Mouse (Mus musculus): ENCODE measurements around the gene Kcnab2. TPM values are rescaled to one million over a fixed set of nuclear protein-coding genes. Genes with fewer than 3 reads are reported as not detected.

Kcnab2 gene
- polyA plus RNA-seq (2015; fragmentation: Nextera tagmentation; extraction: Ambion mirVana): 75.7 and 83.1 TPM in 2 replicates

DNA sequence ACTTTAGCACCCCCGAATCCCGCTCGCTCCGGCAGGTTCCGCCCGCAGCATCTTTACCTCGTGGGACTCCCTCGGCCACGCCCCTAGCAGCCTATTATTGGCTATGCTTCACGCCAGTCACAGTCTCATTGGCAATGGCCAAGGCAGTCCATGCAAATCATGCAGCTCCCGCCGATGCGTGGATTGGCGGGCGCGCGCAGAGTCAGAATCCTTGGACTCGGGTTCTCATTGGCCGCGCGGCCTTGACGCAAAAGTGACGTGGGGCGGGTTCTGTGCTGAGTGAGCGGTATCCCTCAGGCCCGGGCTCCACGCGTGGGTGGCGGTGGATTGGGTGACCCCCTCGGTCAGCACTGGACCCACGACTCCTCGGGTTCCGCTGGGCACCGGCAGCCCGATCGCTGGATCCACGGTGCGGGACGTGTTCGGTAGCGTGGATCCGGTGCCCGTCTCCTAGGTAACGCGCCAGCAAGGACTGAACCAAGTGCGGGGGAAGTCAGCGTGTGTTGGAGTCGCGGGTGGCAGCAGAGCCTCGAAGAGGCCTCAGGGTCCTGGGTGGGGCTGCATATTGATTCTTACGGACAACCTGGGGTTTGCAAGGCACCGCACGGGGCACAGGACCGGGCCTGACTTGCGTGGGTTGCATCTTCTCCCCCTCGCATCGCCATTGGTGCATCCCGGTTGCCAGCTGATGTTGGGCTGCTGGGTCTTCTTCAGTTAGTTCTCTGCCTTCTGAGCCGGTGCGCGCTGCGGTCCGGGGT lies at the start of gene Kcnab2:
Kcnab2 (minus strand) TSS at position 406 of the 758 bp plus-strand sequence.
- DNase-seq (ENCODE audit: low spot score): peak; percentile 100

DNA sequence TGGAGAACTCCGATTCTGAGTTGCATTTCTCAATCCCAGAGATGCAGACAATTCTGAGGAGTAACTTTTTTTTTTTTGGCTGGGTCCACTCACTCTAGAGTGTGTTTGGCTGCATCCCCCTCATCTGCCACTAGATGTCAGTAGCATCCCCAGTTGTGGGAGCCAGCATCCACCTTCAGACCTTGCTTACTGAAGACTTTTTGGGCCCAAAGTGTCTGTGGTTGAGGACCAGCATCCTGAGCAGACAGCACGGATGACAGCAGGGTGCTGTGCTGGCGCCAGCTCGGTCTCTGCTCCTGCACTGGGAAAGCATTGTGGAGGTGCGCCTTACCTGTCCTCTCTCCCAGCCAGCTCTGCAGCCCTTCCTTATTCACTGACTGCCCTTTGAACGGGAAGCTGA lies 42.4 kb upstream of the Kcnab2 start:
- peak; percentile 52 for DNase-seq (ENCODE audit: low spot score)

DNA sequence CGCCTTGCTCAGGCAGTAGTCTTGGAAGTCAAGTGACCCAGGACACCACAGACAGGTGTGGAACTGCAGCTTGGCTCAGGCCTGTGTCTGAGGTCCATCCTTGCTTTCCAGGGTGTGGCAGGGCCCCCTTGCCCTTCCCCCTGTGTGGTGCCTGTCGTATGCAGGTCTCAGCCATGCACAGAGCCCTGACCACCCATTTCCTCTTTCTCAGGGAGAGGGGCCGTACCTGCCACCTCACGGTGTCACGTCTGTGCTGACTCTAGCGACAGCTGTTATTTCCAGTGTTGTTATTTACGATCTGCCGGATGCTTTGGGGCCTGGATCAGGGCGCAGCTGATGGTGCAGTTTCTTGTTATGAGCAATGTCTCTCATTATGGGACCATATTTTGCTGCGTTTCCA lies 41.4 kb upstream of the Kcnab2 start:
- no peak for DNase-seq (ENCODE audit: low spot score)

DNA sequence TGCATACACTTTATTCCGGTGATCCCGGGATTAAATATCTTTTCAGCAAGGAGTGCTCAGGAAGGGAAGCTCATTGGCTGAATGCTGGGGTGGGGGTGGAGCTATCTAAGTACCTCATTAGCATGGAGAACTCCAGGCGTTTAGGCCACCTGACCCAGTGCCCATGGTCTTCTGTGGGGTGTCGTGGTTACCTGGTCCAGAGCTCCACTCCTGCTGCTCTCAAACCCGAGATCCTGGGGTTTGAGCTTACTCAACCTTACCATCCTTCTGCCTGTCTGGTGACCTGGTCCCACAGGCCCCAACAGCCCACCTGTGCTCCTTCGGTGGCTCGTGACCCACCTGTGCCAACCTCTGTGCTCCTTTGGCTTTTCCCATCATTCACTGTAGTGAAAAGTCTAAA lies 37.2 kb upstream of the Kcnab2 start:
- no peak for DNase-seq (ENCODE audit: low spot score)

DNA sequence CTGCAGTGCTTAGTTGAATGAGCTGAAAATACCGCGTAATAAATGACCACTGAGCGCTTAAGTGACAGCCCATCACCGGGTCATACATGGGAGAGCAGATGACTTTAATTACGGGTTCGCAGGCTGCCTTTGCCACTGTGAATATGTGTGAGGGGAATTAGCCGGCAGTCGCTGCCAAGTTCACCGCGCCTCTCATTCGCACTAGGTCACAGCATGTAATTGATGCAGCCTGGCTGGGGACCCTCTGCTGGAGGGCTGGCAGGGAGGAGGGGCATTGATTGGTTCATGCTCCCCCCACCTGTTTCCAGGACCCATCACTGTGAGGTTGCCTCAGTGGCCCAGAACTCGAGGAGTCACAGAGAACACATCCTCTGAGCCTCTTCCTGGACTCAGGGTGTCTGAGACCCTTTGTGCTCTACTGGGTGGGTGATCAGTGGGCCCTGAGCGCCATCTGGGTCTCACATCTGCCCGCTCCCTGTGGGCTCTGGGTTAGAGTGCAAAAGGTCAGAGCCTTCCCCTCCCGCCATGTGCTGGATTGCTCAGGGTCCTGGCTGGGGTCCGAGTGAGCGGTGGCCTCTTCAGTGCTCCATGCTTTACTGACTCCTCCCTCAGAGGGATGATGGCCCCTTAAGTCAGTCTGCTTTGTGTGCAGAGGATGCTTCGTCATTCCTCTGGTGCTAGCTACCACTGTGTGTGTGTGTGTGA lies 34.7 kb upstream of the Kcnab2 start:
- DNase-seq (ENCODE audit: low spot score): no peak

DNA sequence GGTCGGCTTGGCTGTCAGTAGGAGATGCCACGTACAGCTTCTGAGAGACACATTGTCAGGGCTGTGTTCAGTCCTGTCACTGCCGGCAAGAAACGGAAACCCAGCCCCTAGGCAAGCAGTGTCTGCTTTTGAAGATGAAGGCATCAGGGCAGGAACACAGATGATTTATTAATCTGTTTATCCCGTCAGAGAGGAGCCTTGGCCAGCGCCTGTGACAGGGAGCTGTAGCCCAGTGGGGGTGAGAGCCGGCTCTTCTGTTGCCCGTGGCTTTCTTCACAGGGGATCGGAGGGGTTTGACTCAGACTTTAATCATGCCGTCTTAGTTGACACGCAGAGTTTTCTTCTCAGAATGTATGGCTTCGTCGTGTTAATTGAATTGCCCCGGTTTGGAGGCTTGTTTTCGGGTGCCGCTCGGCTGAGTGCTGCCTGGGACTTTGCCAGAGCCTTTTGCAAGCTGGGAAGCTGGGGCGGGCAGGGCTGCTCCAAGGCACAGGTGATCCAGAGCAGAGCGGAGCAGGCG lies 16.7 kb upstream of the Kcnab2 start:
- DNase-seq (ENCODE audit: low spot score): no peak

DNA sequence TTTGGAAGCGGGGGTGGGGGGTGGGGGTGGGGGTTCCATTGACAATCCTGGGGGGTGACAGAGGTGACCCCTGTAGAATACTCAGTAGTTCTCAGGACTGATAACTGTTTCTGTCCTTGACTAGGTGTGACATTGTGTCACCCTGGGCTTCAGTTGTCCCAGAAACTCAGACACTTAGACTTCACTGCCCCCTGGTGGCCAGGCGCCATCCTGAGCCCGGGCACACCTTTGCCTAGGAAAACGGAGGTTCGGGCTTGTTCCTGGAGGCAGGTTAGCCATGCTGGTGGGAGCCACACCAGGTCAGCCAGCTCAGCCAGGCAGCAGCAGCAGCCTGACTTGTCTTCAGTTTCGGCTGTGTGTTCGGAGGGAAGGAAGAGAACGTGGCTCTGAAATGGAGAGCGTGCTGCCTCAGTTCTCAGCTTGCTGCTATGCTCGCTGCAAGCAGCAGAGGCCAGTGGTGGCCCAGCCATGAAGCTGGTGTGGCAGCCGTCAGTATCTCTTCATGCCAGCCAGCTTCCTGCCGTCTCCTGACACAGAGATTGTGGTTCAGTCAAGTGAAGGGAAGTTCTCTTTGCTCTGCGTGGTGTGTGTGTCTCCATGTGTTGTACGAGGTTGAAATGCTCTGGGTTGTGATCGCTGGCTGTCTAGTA lies 13.7 kb upstream of the Kcnab2 start:
- DNase-seq (ENCODE audit: low spot score): peak; percentile 77

DNA sequence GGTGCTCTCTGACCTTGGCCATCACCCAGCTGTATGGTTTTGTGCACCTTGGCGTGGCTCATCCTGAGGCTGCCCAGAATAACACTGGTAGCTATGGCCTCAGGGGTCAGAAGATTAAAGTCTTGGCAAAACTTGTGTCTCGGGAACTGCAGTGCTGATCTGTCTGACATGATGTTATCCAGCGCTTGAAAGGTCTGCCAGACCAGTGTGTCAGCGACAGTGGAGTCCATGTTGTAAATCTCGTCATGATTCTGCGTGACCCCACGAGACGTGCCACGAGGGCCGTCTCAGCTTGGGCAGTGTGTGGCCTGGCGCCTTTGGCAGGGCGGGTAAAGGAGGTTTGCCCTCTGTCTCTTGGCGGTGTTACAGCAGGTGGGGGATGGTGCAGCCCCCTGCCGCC lies 12.6 kb upstream of the Kcnab2 start:
- DNase-seq (ENCODE audit: low spot score): no peak

DNA sequence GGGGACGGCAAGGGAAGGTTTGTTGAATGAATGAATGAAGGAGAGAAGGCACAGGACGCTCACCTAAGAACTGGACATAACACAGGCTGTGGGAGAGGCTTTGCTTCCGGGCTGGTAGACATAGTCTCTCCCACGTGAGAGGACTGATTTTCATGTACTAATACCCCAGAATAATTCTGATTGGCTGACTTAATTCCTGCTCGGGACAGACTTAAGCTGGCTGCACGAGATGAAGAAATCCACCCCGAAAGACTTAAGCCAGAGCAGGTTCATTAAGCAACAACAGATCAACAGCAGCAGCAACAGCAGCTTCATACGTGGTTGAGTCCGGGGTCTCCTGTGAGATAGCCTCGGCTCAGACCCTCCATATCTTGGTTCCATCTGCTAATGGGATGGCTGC lies 10.4 kb upstream of the Kcnab2 start:
- no peak for DNase-seq (ENCODE audit: low spot score)

DNA sequence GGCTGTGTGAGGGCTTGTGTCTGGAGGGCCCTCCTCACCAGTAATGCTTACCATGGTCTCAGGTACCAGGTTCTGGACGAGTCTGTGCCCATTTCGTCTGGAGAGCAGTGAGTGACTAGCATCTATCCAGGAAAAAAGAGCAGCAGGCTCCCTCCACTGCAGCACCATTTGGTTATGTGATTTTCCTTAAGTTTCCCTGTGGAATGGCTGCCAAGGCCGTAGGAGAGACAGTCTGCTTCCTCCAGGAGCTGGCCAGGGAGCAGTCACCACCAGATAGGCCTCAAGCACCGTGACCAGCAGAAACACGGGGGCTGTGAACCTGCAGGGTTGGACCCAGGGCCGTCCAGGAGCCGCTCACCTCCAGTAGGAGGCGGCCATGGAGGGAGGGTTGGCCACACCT lies 2.8 kb upstream of the Kcnab2 start:
- DNase-seq (ENCODE audit: low spot score): no peak

DNA sequence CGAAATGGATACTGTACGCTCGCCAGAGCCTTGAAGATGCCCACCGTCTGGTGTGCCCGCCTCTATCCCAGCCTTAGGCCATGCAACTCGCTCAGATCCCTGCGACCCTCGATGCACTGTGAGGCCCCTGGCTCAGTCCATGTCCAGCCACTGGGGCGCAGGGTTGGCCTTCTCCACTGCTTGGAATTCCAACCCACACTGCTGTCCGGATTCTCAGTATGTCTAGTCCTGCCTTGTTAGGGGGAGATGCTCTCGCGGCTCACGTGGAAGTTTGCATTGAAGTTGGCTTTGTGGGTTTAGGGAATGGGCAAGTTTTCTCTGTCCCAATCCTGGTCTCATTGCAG lies 525 bp upstream of the Kcnab2 start:
- DNase-seq (ENCODE audit: low spot score): no peak

DNA sequence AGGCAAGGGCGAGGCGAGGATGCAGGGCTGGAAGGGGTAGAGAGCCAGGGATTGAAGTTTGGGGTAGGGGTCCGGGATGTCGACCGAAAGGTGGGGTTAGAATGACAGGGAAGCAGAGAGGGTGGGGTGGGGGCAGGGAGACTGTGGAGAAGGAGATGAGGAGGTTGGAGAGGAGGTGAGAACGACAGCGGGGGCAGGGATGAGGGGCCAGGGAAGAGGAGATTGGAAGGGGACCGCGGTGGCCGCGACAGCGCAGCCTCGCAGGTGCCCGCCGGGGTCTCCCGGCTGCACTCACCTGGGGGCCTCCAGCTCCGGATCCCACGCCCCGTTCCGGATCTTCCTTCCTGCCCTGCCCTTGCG lies 585 bp downstream of the Kcnab2 start:
- no peak for DNase-seq (ENCODE audit: low spot score)

DNA sequence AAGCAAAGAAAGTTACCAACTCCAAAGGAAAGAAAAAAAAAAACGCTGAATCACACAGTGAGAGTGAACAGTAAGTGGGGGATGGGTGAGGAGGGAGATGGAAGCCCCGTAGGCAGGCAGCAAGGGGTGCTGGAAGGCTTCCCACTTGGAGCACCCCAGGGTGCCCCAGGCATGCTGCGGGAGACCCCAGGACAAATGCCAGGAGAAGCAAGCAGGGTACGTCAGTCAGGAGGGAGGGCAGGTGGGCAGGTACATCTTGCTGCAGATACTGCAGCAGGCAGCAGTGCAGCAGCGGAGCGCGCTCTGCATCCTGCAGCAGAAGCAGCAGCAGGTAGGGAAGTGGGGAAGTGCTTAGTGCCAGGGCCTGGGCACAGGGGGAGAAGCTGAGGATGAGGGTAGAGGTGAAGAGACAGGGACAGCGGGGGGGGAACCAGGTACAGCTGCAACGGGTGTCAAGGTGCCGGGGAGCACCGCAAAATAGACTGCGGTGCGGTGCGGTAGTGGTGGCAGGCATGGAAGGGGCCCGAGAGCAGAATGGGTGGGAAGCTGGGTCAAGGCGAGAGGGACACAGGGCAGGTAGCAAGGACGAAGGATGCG lies 1.1 kb downstream of the Kcnab2 start, which contains the start of gene Nphp4:
Nphp4 (plus strand) TSS at position 280 of the 597 bp plus-strand sequence.
- DNase-seq (ENCODE audit: low spot score): peak; percentile 22

DNA sequence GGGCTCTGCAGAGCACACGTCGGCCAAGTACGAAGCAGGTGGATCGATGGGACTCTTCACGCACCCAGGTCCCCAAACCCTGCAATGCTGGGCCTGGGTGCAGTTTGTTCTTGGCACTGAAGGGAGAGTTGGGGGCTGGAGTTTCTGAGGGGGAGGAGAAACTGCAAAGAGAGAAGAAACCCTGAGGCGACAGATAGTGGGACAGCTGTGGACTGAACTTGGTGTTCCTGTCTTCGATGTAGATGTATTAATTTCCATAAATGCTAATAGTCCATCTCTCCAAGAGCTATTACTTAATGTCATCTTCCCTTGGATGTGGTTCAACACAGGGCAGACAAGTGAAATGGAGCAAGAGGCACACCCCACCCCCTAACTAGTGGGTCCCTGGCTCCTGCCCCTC lies 1.7 kb downstream of the Kcnab2 start:
- DNase-seq (ENCODE audit: low spot score): no peak

DNA sequence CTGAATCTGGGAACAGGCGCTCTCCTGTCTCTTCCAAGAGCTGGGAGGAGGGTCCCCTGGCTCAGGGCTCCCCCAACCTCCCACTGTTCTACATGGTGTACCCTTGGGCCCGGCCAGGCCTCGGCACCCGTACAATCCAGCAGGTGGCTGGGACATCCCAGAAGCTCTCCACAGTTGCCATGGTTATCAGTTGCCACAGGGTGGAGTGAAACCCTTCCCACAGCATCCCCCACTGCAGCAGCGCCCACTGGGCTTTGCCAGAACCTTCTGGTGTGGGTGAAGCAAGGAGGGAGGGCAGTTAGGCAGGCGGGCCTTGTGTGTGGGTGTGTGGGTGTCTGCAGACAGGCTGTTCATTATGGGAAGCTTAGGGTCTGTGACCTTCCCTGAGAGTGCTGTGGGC lies 9.7 kb downstream of the Kcnab2 start:
- no peak for DNase-seq (ENCODE audit: low spot score)

DNA sequence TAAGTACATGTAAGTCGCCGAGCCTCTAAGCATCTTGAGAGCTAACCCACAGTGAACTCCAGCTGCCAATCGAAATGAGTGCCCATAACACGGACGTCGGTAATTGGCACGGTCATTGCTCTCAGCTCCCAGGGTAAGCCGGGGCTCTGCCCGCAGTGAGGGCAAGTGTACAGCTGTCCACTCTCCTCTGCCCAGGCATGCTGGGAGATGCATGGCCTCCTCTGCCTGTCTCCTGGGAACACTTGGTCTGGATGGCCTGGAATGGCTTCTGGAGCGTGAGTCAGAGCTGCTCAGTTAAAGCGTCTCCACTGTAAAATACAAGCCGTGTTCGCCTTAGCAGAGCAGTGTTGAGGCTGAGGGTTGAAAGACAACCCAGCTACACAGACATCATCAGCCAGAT lies 11.1 kb downstream of the Kcnab2 start:
- no peak for DNase-seq (ENCODE audit: low spot score)

DNA sequence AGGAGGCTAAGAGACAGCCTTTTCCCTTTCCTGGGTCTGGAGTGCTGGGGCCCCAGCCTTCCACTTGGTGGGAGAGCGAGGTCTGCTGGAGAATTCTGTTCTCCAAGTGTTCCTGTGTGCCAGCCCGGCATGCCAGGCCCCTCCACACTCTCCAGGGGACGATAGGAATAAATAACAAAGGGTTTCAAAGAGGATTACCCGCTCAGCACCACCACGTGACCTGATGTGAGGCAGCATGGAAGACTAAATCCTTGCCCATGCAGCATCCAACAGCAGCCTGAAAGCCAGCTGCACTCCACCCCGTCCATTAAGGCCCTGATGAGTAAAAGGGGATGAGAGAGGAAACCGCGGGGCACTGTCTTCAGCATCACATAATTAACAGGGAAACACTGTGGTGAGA lies 12.6 kb downstream of the Kcnab2 start:
- DNase-seq (ENCODE audit: low spot score): no peak

DNA sequence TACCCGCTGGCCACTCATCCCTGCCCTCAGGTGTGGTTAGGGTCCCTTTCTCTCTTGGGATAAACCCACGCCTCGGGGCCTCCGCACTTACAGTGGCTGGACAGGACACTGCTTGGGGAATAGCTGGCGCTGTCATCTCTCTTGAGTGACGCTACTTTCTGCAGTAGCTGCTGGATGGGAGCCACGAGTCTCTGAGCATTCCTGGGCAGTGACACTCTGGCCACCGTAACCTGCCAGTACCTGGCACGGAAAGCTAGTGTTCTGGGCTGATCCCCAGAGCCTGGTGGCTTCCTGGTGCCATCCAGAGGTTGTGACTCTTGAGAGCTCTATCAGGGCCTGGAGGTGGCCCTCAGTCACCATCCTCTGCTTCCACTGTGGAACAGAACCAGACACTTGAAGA lies 14.5 kb downstream of the Kcnab2 start:
- DNase-seq (ENCODE audit: low spot score): no peak

DNA sequence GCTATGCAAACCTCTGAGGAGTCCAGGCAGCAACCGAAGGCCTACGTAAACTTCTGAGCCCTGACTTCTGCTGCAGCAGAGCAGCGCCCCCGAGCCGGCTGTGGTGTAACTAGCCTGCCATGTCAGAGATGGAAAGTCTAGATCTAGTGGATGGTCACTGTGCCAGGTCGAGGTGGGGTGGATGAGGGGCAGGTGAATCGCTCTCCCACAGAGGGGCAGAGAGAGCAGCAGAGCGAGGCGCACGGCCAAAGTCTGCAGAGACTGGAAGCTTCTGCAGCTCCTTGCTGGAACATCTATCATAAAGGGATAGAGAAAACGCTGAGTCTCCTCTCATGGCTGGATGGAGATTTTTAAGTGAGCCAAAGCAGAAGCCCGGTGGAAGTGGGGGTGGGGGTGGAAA lies 15.2 kb downstream of the Kcnab2 start:
- no peak for DNase-seq (ENCODE audit: low spot score)

DNA sequence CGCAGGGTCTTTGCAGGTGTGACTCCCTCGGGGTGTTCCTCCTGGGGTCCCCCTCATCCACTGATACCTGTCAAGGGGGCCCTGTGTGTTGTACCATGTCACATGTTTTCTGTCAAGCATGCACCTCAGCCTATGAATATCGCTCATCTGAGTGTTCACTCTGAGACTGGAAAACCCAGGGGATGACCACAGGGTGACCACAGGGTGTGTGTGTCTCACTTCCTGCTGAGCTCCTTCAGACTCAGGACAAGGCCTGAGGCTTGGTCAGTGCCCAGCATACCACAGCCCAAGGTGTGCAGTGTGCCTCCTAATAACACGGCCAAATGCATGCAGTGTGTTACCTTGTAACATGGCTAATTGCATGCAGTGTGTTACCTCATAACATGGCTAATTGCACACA lies 20.0 kb downstream of the Kcnab2 start:
- no peak for DNase-seq (ENCODE audit: low spot score)

DNA sequence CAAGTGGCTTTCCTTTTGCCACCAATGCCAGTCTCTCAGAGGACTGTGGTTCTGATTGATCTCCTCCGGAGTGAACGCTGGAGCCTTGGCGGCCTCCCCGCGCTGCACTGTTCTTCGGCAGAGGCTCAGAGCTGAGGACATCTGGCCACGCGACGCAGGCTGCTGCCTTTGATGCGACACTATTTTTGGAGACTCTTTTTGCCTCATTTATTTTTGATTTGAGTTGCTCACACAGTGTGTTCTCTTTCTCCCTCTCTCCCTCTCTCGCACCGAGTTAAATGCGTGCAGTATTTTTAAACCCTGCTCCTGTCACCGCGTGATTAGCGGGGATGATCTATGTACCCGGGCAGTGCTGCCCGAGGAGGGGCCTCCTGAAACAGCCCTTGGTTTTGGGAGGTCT lies 21.1 kb downstream of the Kcnab2 start:
- no peak for DNase-seq (ENCODE audit: low spot score)

DNA sequence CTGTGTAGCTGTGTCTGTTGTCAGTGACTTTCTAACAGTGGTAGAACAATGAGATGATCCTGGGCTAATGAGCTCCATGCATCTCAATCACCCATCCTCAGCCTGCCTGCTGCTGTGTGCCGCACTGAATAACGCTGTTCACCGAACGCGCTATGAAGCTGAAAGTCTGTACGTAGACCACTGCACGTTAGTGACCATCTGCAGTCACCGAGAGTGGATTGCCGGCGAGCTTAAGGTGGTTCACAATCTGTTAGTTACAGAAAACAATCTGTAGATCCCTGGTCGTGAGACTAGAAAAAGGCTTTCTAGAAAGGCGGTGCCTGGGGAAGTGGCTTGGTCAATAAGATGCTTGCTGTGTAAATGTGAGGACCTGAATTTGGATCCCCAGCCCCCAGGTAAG lies 23.5 kb downstream of the Kcnab2 start:
- no peak for DNase-seq (ENCODE audit: low spot score)

Data from thymus, postnatal 0 days (tissue).